Mouse (Mus musculus) CH12.LX (cell line): Measurements from ENCODE around the gene Bnc2.

Experiments
- CHD1 ChIP-seq: IDR thresholded peaks from 2 replicates; pipeline ENCODE4 v1.6.1; 2012; ENCODE audit warnings: low read depth, low read length, improper control_type of control experiment, inconsistent platforms
- EP300 ChIP-seq: IDR thresholded peaks from 2 replicates; pipeline ENCODE4 v1.6.1; 2011; ENCODE audit warnings: low read length, improper control_type of control experiment
- POLR2A ChIP-seq: IDR thresholded peaks from 2 replicates; pipeline ENCODE4 v1.6.1; 2011; ENCODE audit warnings: low read depth, mild to moderate bottlenecking, improper control_type of control experiment, low read length
- TCF12 ChIP-seq: IDR thresholded peaks from 2 replicates; pipeline ENCODE4 v1.6.1; 2014; ENCODE audit warnings: low read depth, mild to moderate bottlenecking, inconsistent platforms, low read length, improper control_type of control experiment

DNA sequence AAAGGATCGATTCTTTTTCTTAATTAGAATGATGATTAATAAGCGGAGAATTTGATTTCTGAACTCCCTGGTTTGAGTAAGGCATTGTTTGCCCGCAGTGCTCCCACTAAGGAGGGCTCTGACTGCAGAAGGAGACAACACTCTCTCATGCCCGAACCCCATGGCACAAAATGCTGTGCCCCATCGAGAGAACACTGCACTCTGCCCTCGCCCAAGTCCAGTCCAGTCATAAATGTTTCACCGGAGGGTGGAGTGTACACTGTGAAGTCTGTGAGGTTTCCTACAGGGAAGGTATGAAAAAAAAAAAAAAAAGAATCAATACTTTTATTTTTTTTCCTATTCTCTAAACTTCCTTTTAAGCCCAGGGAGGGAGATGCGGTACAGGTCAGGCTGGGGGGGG is 135.7 kb downstream of the Bnc2 start:
- no peak for TF ChIP-seq TCF12
- TF ChIP-seq POLR2A, result no peak
- no peak for TF ChIP-seq EP300
- TF ChIP-seq CHD1, result no peak
